Mouse (Mus musculus): ENCODE measurements at regions not wholly inside any gene's neighbourhood (a gene's known extent, or its start where the extent isn't known, plus 50 kb on each side); places are given as distances from the start of the nearest gene placed in this dataset.
"Not testable (repeated sequence)": the region's sequence is repeated elsewhere in the genome, so short reads cannot be mapped to it uniquely, and the experiment has no call there.

DNA sequence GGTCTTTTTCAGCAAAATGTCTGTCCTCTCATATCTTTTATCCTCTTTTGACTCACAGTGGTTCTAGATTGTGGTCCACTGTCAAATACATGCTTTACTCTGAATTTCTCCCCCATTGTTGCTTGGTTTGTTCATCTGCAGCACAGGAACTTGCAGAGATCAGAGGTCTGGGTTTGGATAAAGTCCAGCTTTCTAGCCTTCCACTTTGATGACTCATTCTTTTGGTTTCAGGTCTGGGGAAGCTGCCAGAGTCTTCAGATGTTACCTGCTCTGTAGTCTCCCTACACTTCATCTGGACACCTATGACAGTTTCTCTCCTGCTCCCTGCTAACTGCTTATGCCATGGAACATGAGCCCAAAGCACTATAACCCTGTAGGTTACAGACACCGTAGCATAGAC is 198.0 kb upstream of the Pum3 start:
- Histone ChIP-seq H3K27me3 (replicated peaks; ENCODE audit: control insufficient read depth, insufficient read depth, low read length) (no peaks in the 10 kb centered on the region), H3K4me3 (ENCODE audit: low read depth, low read length) (no peak overlapping the region), H3K4me2 (ENCODE audit: low read length) (no peak overlapping the region), H3K4me1 (replicated peaks; ENCODE audit: control insufficient read depth, insufficient read depth, low read length) (no peaks in the 10 kb centered on the region), H3K9me3 (ENCODE audit: control insufficient read depth, low read length) (no peaks in the 10 kb centered on the region), H3K36me3 (ENCODE audit: control insufficient read depth, insufficient read depth, low read length) (no peaks in the 10 kb centered on the region), H3K9ac (ENCODE audit: low read length) (no peak overlapping the region), H3K27ac (ENCODE audit: low read depth) (no peak overlapping the region)
- DNase-seq (ENCODE audit: low spot score), result no peak
- no peak for ATAC-seq (replicated peaks; ENCODE audit: low FRiP score, low TSS enrichment, low read depth)
- 82% methylated on average over 1 of the region's 1 CpGs for WGBS

DNA sequence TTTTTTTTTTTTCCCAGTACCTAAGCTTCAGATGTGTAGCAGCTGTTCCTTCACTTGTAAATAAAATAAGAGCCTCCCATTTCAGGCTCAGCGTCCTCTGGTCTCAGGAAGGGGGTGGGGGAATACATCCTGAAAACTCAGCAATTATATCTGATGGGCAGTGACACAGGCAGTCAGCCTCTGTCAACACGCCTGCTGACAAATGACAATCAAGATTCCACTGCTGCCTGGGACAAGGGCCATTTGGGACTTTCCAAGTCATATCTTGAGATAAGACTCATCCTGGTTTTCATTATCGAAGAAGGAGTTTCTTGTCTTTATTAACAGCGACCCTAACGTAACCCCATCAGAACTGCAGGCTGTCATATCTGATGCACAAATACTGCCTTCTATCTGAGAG is 187.9 kb upstream of the Pum3 start:
- no peak overlapping the region for H3K4me2 ChIP-seq (ENCODE audit: low read length)
- H3K4me1 ChIP-seq (replicated peaks; ENCODE audit: control insufficient read depth, insufficient read depth, low read length), result no peaks in the 10 kb centered on the region
- H3K9me3 ChIP-seq (ENCODE audit: control insufficient read depth, low read length), result no peaks in the 10 kb centered on the region
- DNase-seq (ENCODE audit: low spot score), result no peak
- H3K36me3 ChIP-seq (ENCODE audit: control insufficient read depth, insufficient read depth, low read length), result no peaks in the 10 kb centered on the region
- H3K27ac ChIP-seq (ENCODE audit: low read depth), result no peak overlapping the region
- H3K27me3 ChIP-seq (replicated peaks; ENCODE audit: control insufficient read depth, insufficient read depth, low read length), result no peaks in the 10 kb centered on the region
- H3K9ac ChIP-seq (ENCODE audit: low read length), result no peak overlapping the region
- 51% methylated on average over 5 of the region's 5 CpGs for WGBS
- H3K4me3 ChIP-seq (ENCODE audit: low read depth, low read length), result no peak overlapping the region
- ATAC-seq (replicated peaks; ENCODE audit: low FRiP score, low TSS enrichment, low read depth), result no peak

DNA sequence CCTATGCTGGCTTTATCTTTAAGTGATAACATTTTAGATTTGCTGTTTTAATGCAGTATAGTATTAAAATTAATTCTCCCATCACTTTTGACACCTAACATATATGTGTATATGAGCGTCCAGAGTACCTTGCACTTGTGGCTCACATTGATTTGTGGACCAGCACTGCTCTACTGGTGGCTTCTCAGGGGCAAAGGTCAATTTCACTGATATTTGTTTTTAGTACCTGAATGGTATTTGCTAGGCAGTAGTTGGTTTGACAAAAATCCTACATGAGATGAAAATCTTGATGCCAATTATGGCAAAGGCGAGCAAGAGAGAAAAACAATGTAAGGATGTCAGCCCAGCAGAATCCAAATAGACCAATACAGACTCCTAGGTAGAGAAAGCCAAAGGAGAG is 177.3 kb upstream of the Pum3 start:
- no peaks in the 10 kb centered on the region for H3K27me3 ChIP-seq (replicated peaks; ENCODE audit: control insufficient read depth, insufficient read depth, low read length)
- H3K4me3 ChIP-seq (ENCODE audit: low read depth, low read length), result no peak overlapping the region
- WGBS, result 83% methylated on average over 2 of the region's 2 CpGs
- no peak overlapping the region for H3K9ac ChIP-seq (ENCODE audit: low read length)
- no peak overlapping the region for H3K4me2 ChIP-seq (ENCODE audit: low read length)
- no peak for ATAC-seq (replicated peaks; ENCODE audit: low FRiP score, low TSS enrichment, low read depth)
- no peak for DNase-seq (ENCODE audit: low spot score)
- H3K36me3 ChIP-seq (ENCODE audit: control insufficient read depth, insufficient read depth, low read length), result no peaks in the 10 kb centered on the region
- no peaks in the 10 kb centered on the region for H3K9me3 ChIP-seq (ENCODE audit: control insufficient read depth, low read length)
- H3K4me1 ChIP-seq (replicated peaks; ENCODE audit: control insufficient read depth, insufficient read depth, low read length), result no peaks in the 10 kb centered on the region
- no peak overlapping the region for H3K27ac ChIP-seq (ENCODE audit: low read depth)

DNA sequence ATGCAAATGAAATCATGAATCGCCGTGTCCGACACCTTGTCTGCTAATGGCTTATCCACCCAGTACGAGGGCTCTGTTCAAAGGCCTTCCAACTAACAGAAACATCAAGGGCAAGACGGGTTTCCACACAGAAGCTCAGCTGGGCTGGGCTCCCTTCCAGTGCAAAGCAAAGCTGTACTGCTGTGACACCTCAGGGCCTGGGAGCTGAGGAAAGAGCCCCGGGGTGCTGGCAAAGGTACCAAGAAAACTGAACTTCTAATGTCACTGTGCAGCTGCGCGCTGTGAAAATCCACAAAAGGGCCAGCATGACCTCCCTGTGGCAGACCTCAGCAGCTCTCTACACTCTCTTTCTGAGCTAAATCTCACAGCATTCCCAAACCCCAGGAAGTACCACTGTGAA is 173.7 kb upstream of the Pum3 start:
- Histone ChIP-seq H3K9me3 (ENCODE audit: control insufficient read depth, low read length) (no peaks in the 10 kb centered on the region), H3K36me3 (ENCODE audit: control insufficient read depth, insufficient read depth, low read length) (no peaks in the 10 kb centered on the region), H3K9ac (ENCODE audit: low read length) (no peak overlapping the region), H3K27me3 (replicated peaks; ENCODE audit: control insufficient read depth, insufficient read depth, low read length) (no peaks in the 10 kb centered on the region), H3K27ac (ENCODE audit: low read depth) (no peak overlapping the region), H3K4me3 (ENCODE audit: low read depth, low read length) (no peak overlapping the region), H3K4me2 (ENCODE audit: low read length) (no peak overlapping the region), H3K4me1 (replicated peaks; ENCODE audit: control insufficient read depth, insufficient read depth, low read length) (no peaks in the 10 kb centered on the region)
- no peak for ATAC-seq (replicated peaks; ENCODE audit: low FRiP score, low TSS enrichment, low read depth)
- 28% methylated on average over 8 of the region's 8 CpGs for WGBS
- no peak for DNase-seq (ENCODE audit: low spot score)

DNA sequence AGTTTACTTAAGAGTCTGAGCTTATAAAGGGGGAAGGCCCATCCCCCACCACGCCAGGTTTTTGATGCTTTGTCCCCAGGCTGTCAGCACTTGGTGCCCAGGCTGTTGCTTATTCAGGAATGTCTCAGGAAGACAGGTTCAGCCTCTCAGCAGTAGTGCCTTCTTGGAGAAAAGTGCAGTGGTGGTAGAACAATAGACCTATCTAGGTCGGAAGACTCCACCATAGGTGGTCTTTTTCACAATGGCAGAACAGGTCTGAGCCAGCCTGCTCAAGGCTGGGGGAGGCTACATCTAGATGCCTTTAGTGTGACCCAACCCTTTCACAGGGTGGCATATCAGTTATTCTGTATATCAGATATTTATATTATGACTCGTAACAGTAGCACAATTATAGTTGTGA is 171.9 kb upstream of the Pum3 start:
- Histone ChIP-seq H3K4me2 (ENCODE audit: low read length) (no peak overlapping the region), H3K27ac (ENCODE audit: low read depth) (no peak overlapping the region), H3K4me1 (replicated peaks; ENCODE audit: control insufficient read depth, insufficient read depth, low read length) (no peaks in the 10 kb centered on the region), H3K4me3 (ENCODE audit: low read depth, low read length) (no peak overlapping the region), H3K36me3 (ENCODE audit: control insufficient read depth, insufficient read depth, low read length) (no peaks in the 10 kb centered on the region), H3K27me3 (replicated peaks; ENCODE audit: control insufficient read depth, insufficient read depth, low read length) (no peaks in the 10 kb centered on the region), H3K9ac (ENCODE audit: low read length) (no peak overlapping the region), H3K9me3 (ENCODE audit: control insufficient read depth, low read length) (no peaks in the 10 kb centered on the region)
- no peak for ATAC-seq (replicated peaks; ENCODE audit: low FRiP score, low TSS enrichment, low read depth)
- DNase-seq (ENCODE audit: low spot score), result peak; percentile 4
- WGBS, result 80% methylated on average over 3 of the region's 3 CpGs

DNA sequence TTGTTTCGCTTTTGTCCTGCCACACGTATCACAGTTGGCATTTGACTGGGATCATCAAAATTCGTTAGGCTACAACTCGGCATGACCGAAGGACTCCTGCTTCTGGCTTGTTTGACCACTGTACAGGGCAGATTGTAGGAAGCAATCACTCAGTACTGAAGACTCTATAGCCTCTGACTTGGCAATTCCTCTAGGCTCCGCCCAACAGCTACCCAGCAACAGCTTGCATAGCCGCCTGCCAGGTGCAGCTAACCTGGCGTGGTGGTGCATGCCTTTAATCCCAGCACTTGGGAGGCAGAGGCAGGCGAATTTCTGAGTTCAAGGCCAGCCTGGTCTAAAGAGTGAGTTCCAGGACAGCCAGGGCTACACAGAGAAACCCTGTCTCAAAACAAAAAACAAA is 170.8 kb upstream of the Pum3 start:
- not testable (repeated sequence) for H3K4me2 ChIP-seq (ENCODE audit: low read length); DNase-seq (ENCODE audit: low spot score); ATAC-seq (replicated peaks; ENCODE audit: low FRiP score, low TSS enrichment, low read depth); H3K9ac ChIP-seq (ENCODE audit: low read length); H3K9me3 ChIP-seq (ENCODE audit: control insufficient read depth, low read length); H3K27ac ChIP-seq (ENCODE audit: low read depth); H3K36me3 ChIP-seq (ENCODE audit: control insufficient read depth, insufficient read depth, low read length); H3K4me1 ChIP-seq (replicated peaks; ENCODE audit: control insufficient read depth, insufficient read depth, low read length); H3K27me3 ChIP-seq (replicated peaks; ENCODE audit: control insufficient read depth, insufficient read depth, low read length); H3K4me3 ChIP-seq (ENCODE audit: low read depth, low read length)
- 91% methylated on average over 9 of the region's 9 CpGs for WGBS

DNA sequence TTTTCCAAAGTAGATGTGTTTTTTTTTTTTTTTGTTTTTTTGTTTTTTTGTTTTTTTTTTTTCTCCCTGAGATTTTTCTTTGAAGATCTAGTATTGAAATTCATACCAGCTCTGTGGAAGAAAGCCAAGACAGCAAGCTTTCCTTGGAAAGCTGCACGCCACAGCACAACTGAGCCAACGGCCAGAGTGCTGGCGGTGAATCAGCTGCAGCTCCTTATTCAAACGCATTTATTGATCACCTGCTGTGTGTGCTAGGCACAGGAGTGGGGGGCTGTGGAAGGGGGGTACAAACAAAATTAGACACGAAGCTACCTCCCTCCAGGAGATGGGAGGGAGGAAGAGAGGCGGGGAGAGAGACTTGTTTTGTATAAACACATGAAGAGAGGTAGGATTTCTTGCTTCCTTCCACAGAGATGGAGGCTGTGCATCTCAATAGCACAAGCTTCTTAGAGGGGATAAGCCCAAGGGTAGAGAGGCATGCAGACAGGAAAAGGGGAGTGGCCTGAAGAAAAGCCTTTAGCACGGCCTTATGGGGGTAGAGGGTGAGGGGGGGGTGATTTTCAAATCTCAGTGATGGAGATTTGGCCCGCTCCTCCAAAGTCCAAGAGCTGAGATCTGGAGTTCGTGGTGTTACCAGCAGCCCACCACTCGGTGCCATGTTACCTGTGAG is 170.1 kb upstream of the Pum3 start:
- no peaks in the 10 kb centered on the region for H3K9me3 ChIP-seq (ENCODE audit: control insufficient read depth, low read length)
- no peak overlapping the region for H3K4me2 ChIP-seq (ENCODE audit: low read length)
- H3K9ac ChIP-seq (ENCODE audit: low read length), result no peak overlapping the region
- ATAC-seq (replicated peaks; ENCODE audit: low FRiP score, low TSS enrichment, low read depth), result no peak
- H3K36me3 ChIP-seq (ENCODE audit: control insufficient read depth, insufficient read depth, low read length), result no peaks in the 10 kb centered on the region
- H3K27ac ChIP-seq (ENCODE audit: low read depth), result no peak overlapping the region
- H3K4me1 ChIP-seq (replicated peaks; ENCODE audit: control insufficient read depth, insufficient read depth, low read length), result no peaks in the 10 kb centered on the region
- 52% methylated on average over 10 of the region's 10 CpGs for WGBS
- no peak overlapping the region for H3K4me3 ChIP-seq (ENCODE audit: low read depth, low read length)
- peak; percentile 42 for DNase-seq (ENCODE audit: low spot score)
- no peaks in the 10 kb centered on the region for H3K27me3 ChIP-seq (replicated peaks; ENCODE audit: control insufficient read depth, insufficient read depth, low read length)

DNA sequence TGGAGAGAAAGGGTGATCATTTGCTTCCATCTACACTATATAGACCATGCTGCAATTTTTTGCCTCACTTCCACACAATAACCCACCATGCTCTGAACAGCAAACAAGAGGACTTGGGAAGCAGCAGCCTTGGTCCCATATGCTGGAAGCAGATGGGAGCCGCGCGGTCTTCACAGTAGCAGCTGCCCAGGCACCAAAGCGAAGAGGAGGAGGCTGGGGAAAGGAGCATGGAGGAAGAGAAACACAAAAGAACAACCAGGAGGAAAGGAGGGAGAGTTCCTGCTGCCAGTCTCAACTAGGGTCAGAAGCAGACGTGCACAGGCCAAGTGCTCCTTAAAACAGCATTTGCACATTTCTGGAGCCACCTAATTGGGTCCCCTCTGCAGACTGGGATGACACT is 168.7 kb upstream of the Pum3 start:
- Histone ChIP-seq H3K36me3 (ENCODE audit: control insufficient read depth, insufficient read depth, low read length) (no peaks in the 10 kb centered on the region), H3K27ac (ENCODE audit: low read depth) (no peak overlapping the region), H3K4me2 (ENCODE audit: low read length) (no peak overlapping the region), H3K9ac (ENCODE audit: low read length) (no peak overlapping the region), H3K4me1 (replicated peaks; ENCODE audit: control insufficient read depth, insufficient read depth, low read length) (no peaks in the 10 kb centered on the region), H3K9me3 (ENCODE audit: control insufficient read depth, low read length) (no peaks in the 10 kb centered on the region), H3K4me3 (ENCODE audit: low read depth, low read length) (no peak overlapping the region), H3K27me3 (replicated peaks; ENCODE audit: control insufficient read depth, insufficient read depth, low read length) (no peaks in the 10 kb centered on the region)
- WGBS, result 94% methylated on average over 5 of the region's 5 CpGs
- ATAC-seq (replicated peaks; ENCODE audit: low FRiP score, low TSS enrichment, low read depth) (no peak), DNase-seq (ENCODE audit: low spot score) (peak; percentile 45)

DNA sequence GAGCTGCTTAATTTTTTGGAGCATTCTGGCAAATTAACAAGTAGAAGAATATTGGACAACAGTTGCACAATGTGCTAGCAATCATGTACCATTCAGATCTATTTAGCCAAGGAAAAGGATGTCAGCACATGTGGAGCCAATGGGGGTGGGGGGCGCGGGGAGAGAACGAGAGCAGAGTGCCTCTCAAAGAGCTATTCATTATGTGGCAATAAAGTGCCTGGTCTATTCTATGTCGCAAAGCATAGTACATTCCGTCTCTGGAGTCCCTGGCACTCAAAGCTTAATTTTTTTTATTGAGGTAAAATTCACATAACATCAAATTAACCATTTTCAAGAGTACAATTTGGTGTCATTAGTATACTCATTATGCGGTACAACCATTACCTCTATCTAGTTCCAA is 155.9 kb upstream of the Pum3 start:
- WGBS, result 82% methylated on average over 6 of the region's 6 CpGs

More for the DNA sequence above, 155.9 kb upstream of the Pum3 start:
- no peak overlapping the region for H3K4me3 ChIP-seq (ENCODE audit: low read depth, low read length)
- peaks cover 15% of the 10 kb centered on the region for H3K4me1 ChIP-seq (replicated peaks; ENCODE audit: control insufficient read depth, insufficient read depth, low read length)
- no peaks in the 10 kb centered on the region for H3K36me3 ChIP-seq (ENCODE audit: control insufficient read depth, insufficient read depth, low read length)
- no peaks in the 10 kb centered on the region for H3K27me3 ChIP-seq (replicated peaks; ENCODE audit: control insufficient read depth, insufficient read depth, low read length)
- no peak for DNase-seq (ENCODE audit: low spot score)
- no peaks in the 10 kb centered on the region for H3K9me3 ChIP-seq (ENCODE audit: control insufficient read depth, low read length)
- H3K27ac ChIP-seq (ENCODE audit: low read depth), result no peak overlapping the region
- no peak overlapping the region for H3K9ac ChIP-seq (ENCODE audit: low read length)
- ATAC-seq (replicated peaks; ENCODE audit: low FRiP score, low TSS enrichment, low read depth), result no peak
- H3K4me2 ChIP-seq (ENCODE audit: low read length), result no peak overlapping the region
